In genomic region chr1:87184751-87185139, GRCm38 (mm10) we compare ENCODE assay signal across 9 mouse cellular contexts. TPM values are rescaled to one million over a fixed set of nuclear protein-coding genes. Genes with fewer than 3 reads are reported as not detected.
DNase-seq lines count a peak whose midpoint lies in the region; ATAC-seq and TF ChIP-seq lines count a peak whose summit lies in the region.
"Had no signal": no experiment of that assay in that cellular context is flagged by ENCODE, and none has a peak within 500 bp of the region (broad histone marks: within the 10 kb centered on the region; RNA-seq: fewer than 3 reads in every experiment).

No protein-coding gene starts in this region.

- H3K36me3 ChIP-seq in ES-E14 (ENCODE audit: control insufficient read depth, insufficient read depth, low read length, poor library complexity, severe bottlenecking), result no peaks in the 10 kb centered on the region
- H3K36me3 ChIP-seq in forebrain, embryonic 15.5 days, result no peaks in the 10 kb centered on the region
- no peaks in the 10 kb centered on the region for H3K36me3 ChIP-seq in lung, embryonic 15.5 days

- in situ Hi-C loops in ES-E14 (cut with MboI; ENCODE audit: low sequenced_read_pairs in 2 of 2, unreplicated experiment in 2 of 2), result no loop called here

- H3K27me3 ChIP-seq in forebrain, embryonic 15.5 days, result peaks cover 23% of the 10 kb centered on the region
- peaks cover 74% of the 10 kb centered on the region for H3K27me3 ChIP-seq in lung, embryonic 15.5 days

- H3K9me3 ChIP-seq in ES-E14 (ENCODE audit: control insufficient read depth, insufficient read depth, low read depth, low read length), result no peaks in the 10 kb centered on the region
- no peaks in the 10 kb centered on the region for H3K9me3 ChIP-seq in forebrain, embryonic 15.5 days
- no peaks in the 10 kb centered on the region for H3K9me3 ChIP-seq in lung, embryonic 15.5 days

- ATAC-seq in cerebellum, adult (ENCODE audit: insufficient number of reproducible peaks, low FRiP score, low TSS enrichment), result peak; percentile 31; the same call in 1 of the 2 replicates
- peak; percentile 36 for ATAC-seq in forebrain, embryonic 15.5 days (replicated peaks)
- ATAC-seq in lung, embryonic 15.5 days (ENCODE audit: borderline replicate concordance, extremely low read depth, low FRiP score, low TSS enrichment), result peak; percentile 12; the same call in 1 of the 2 replicates

- peaks cover 2 to 15% of the 10 kb centered on the region in 2 experiments; a peak in 3 of 4 replicates for H3K4me1 ChIP-seq in ES-E14 (ENCODE audit: control insufficient read depth in 2 of 2, insufficient read depth in 2 of 2, low read length in 2 of 2, poor library complexity in 1 of 2)
- H3K4me1 ChIP-seq in forebrain, embryonic 15.5 days, result peaks cover 22% of the 10 kb centered on the region
- H3K4me1 ChIP-seq in lung, embryonic 15.5 days, result peaks cover 14% of the 10 kb centered on the region

- 14% methylated on average over 20 of the region's 20 CpGs for WGBS in forebrain, embryonic 15.5 days
- WGBS in lung, embryonic 15.5 days, result 7% methylated on average over 20 of the region's 20 CpGs

- no peak overlapping the region for H3K9ac ChIP-seq in ES-E14 (ENCODE audit: insufficient read depth, low read depth, low read length, poor library complexity, severe bottlenecking)
- 0 out of 2 replicates have a peak overlapping the region, but pooled peaks have one; percentile 13 for H3K9ac ChIP-seq in forebrain, embryonic 15.5 days (replicated peaks)
- no peak overlapping the region for H3K9ac ChIP-seq in lung, embryonic 15.5 days

- H3K4me2 ChIP-seq in forebrain, embryonic 15.5 days (replicated peaks), result peak overlapping the region; percentile 90
- H3K4me2 ChIP-seq in lung, embryonic 15.5 days, result peak overlapping the region; percentile 39; the same call in 1 of the 2 replicates

- DNase-seq in ES-E14 (ENCODE audit: low read depth, low spot score), result peak; percentile 79
- DNase-seq in heart, postnatal 36 days, result peak; percentile 75 to 78
- peak; percentile 40 to 77 for DNase-seq in layer of hippocampus, adult 18-20 months (ENCODE audit: low spot score in 2 of 2)
- peak; percentile 56 for DNase-seq in ovary, postnatal 14 days (ENCODE audit: low spot score)
- peak; percentile 73 for DNase-seq in thymus, postnatal 0 days (ENCODE audit: low spot score)

- H3K4me3 ChIP-seq in ES-E14 (ENCODE audit: insufficient read depth in 1 of 2, low read depth in 1 of 2, low read length in 2 of 2, poor library complexity in 1 of 2, severe bottlenecking in 1 of 2), result peak overlapping the region in 1 of 2 experiments; percentile 8; a peak in 1 of 4 replicates
- peak overlapping the region; percentile 18; the same call in 1 of the 2 replicates for H3K4me3 ChIP-seq in forebrain, embryonic 15.5 days
- no peak overlapping the region for H3K4me3 ChIP-seq in lung, embryonic 15.5 days

- intact Hi-C loops in heart, postnatal 36 days (cut with DNase I), result loop anchor here (1.0 to 5.0 kb wide), 3 partner anchors 142 to 534 kb away; no protein-coding TSS in a partner anchor

- no peak overlapping the region for H3K27ac ChIP-seq in ES-E14 (ENCODE audit: insufficient read depth, low read depth, low read length, poor library complexity, severe bottlenecking)
- no peak overlapping the region for H3K27ac ChIP-seq in forebrain, embryonic 15.5 days (replicated peaks)
- no peak overlapping the region for H3K27ac ChIP-seq in lung, embryonic 15.5 days

TF ChIP-seq in ES-E14, 5 proteins besides CTCF, POLR2A, EP300 and RAD21:
- TF ChIP-seq ZNF384 (IDR thresholded peaks at IDR 0.05; ENCODE audit: low read depth, low read length), result no peak
- no peak for TF ChIP-seq HCFC1 (IDR thresholded peaks at IDR 0.05; ENCODE audit: borderline replicate concordance, insufficient read depth, low read length)
- TF ChIP-seq ZC3H11A (IDR thresholded peaks at IDR 0.05; ENCODE audit: borderline replicate concordance, low read depth, low read length), result no peak
- TF ChIP-seq CHD2 (IDR thresholded peaks at IDR 0.05; ENCODE audit: low read depth, low read length), result no peak
- TF ChIP-seq MAFK (IDR thresholded peaks at IDR 0.05; ENCODE audit: insufficient read depth, low read depth, low read length), result no peak

RNA-seq across cellular contexts. Expression of gene Prss56, which starts 1.6 kb away (rescaled TPM):
- total RNA-seq in ES-E14 (2012; rRNA removed), result 0.36 and 0.37 TPM in 2 replicates
- polyA plus RNA-seq in forebrain, embryonic 15.5 days (2015; fragmentation: Nextera tagmentation; extraction: Ambion mirVana), result 0.92 and 1.2 TPM in 2 replicates
- not detected for total RNA-seq in heart, postnatal 36 days (2021)
- total RNA-seq in layer of hippocampus, adult 18-20 months (2021), result under 1 TPM in 1 of 2 experiments, not detected in 1; 0.15 TPM
- polyA plus RNA-seq in lung, embryonic 15.5 days (2015; fragmentation: Nextera tagmentation; extraction: Ambion mirVana), result 0.21 TPM in 1 of 2 replicates, not detected in the other
- 0.10 and 0.36 TPM in 2 replicates for polyA plus RNA-seq in thymus, postnatal 0 days (2015; fragmentation: Nextera tagmentation; extraction: Ambion mirVana)
- polyA plus RNA-seq: large intestine, adult 2 months had no signal

RNA-seq across cellular contexts. Expression of gene Chrnd, which starts 5.7 kb away (rescaled TPM):
- 0.13 TPM in 1 of 2 replicates, not detected in the other for total RNA-seq in ES-E14 (2012; rRNA removed)
- not detected in 2 replicates for polyA plus RNA-seq in forebrain, embryonic 15.5 days (2015; fragmentation: Nextera tagmentation; extraction: Ambion mirVana)
- not detected for total RNA-seq in heart, postnatal 36 days (2021)
- not detected for total RNA-seq in layer of hippocampus, adult 18-20 months (2021)
- 0.06 and 0.24 TPM in 2 replicates for polyA plus RNA-seq in lung, embryonic 15.5 days (2015; fragmentation: Nextera tagmentation; extraction: Ambion mirVana)
- 0.14 and 0.24 TPM in 2 replicates for polyA plus RNA-seq in thymus, postnatal 0 days (2015; fragmentation: Nextera tagmentation; extraction: Ambion mirVana)
- polyA plus RNA-seq: large intestine, adult 2 months had no signal

RNA-seq across cellular contexts. Expression of gene Chrng, which starts 19.7 kb away (rescaled TPM):
- 0.13 and 0.16 TPM in 2 replicates for total RNA-seq in ES-E14 (2012; rRNA removed)
- not detected in 2 replicates for polyA plus RNA-seq in forebrain, embryonic 15.5 days (2015; fragmentation: Nextera tagmentation; extraction: Ambion mirVana)
- total RNA-seq in heart, postnatal 36 days (2021), result not detected
- not detected for total RNA-seq in layer of hippocampus, adult 18-20 months (2021)
- 0.12 and 0.25 TPM in 2 replicates for polyA plus RNA-seq in lung, embryonic 15.5 days (2015; fragmentation: Nextera tagmentation; extraction: Ambion mirVana)
- 0.53 and 0.70 TPM in 2 replicates for polyA plus RNA-seq in thymus, postnatal 0 days (2015; fragmentation: Nextera tagmentation; extraction: Ambion mirVana)
- polyA plus RNA-seq: large intestine, adult 2 months had no signal

RNA-seq across cellular contexts. Expression of gene Ecel1, which starts 28.4 kb away (rescaled TPM):
- 1.1 and 2.9 TPM in 2 replicates for total RNA-seq in ES-E14 (2012; rRNA removed)
- 19.4 and 21.1 TPM in 2 replicates for polyA plus RNA-seq in forebrain, embryonic 15.5 days (2015; fragmentation: Nextera tagmentation; extraction: Ambion mirVana)
- not detected for total RNA-seq in heart, postnatal 36 days (2021)
- 1 to 10 TPM; 1.9 to 3.2 TPM for total RNA-seq in layer of hippocampus, adult 18-20 months (2021)
- polyA plus RNA-seq in lung, embryonic 15.5 days (2015; fragmentation: Nextera tagmentation; extraction: Ambion mirVana), result 0.36 and 1.2 TPM in 2 replicates
- 0.32 and 0.55 TPM in 2 replicates for polyA plus RNA-seq in thymus, postnatal 0 days (2015; fragmentation: Nextera tagmentation; extraction: Ambion mirVana)

RNA-seq across cellular contexts. Expression of gene Eif4e2, which starts 29.0 kb away (rescaled TPM):
- 165 and 221 TPM in 2 replicates for total RNA-seq in ES-E14 (2012; rRNA removed)
- 93.5 and 98.5 TPM in 2 replicates for polyA plus RNA-seq in forebrain, embryonic 15.5 days (2015; fragmentation: Nextera tagmentation; extraction: Ambion mirVana)
- total RNA-seq in heart, postnatal 36 days (2021), result 10 to 100 TPM; 42.9 to 50.8 TPM
- total RNA-seq in layer of hippocampus, adult 18-20 months (2021), result 10 to 100 TPM; 56.9 to 59.4 TPM
- 161 and 163 TPM in 2 replicates for polyA plus RNA-seq in lung, embryonic 15.5 days (2015; fragmentation: Nextera tagmentation; extraction: Ambion mirVana)
- polyA plus RNA-seq in thymus, postnatal 0 days (2015; fragmentation: Nextera tagmentation; extraction: Ambion mirVana), result 167 and 170 TPM in 2 replicates
